Mouse (Mus musculus) left cerebral cortex, adult 8-10 months (tissue): ENCODE results near the gene Tmem186. TPM values are rescaled to one million over a fixed set of nuclear protein-coding genes. Genes with fewer than 3 reads are reported as not detected.

Source experiments
- DNase-seq, 2 experiments: peaks; one replicate each; pipeline ENCODE4 v3.0.0; 2022; ENCODE audit warnings: low spot score in 2 of 2
- total RNA-seq, 4 experiments: library from RNA; stranded (reverse); gene quantifications; 2 replicates each; pipeline ENCODE4 v1.2.4; 2022

The Tmem186 gene
- total RNA-seq, result 10 to 100 TPM; 12.5 to 14.2 (median 13.5) TPM

GRCm38 (mm10) chr16:8637217-8638051, at the start of gene Tmem186, which contains the start of gene Pmm2:
Gene Tmem186, minus strand, starts transcription at chr16:8637712.
Gene Pmm2, plus strand, starts transcription at chr16:8637674.
- peak; percentile 69 to 86 for DNase-seq

- no peak for DNase-seq
Measured at GRCm38 (mm10) chr16:8686871-8687535, 49.5 kb upstream of the Tmem186 start.

GRCm38 (mm10) chr16:8686121-8686870, 48.8 kb upstream of the Tmem186 start:
- DNase-seq, result peak in 1 of 2 experiments; percentile 53

DNA sequence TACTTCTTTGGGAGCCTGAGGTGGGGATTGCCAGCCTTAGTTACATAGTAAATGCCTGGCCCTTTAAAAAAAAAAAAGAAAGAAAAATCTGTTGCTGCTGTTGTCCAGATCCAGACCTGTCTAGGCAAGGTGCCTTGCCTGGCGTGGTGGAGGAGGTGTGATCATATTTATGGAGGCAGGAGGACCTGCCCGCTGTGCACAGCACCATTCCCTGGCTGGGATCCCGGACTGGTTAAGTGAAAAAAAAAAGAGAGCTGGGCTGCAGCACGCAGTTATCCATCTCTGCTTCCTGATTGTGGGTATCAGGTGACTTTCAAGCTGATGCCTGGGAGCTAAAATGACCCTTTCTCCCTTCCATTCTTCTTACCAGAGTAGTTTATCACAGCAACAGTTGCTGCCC, 47.6 kb upstream of the Tmem186 start:
- no peak for DNase-seq

DNA sequence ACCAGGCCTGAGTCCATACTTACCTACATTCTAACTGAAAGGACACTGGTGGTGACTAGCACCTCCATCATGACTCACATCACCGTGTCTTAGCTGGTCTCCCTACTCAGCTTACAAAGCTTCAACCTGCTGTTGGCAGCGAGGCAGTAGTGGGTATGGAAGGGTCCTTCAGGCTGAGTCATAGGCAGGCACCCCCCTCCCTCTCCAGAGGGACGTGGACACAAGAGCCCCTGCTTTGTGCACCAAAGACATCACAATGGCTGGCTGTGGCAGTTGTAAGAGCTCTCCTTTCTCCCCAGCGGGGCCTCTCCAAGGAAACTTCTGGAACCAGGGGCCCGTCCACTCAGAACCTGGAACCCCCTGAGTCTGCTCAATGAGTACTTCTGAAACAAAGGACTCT, 43.0 kb upstream of the Tmem186 start, which contains the start of gene Gm5767:
Gene Gm5767, plus strand, starts transcription at position 301 of the 400 bp plus-strand sequence.
- no peak for DNase-seq

- no peak for DNase-seq
Measured at GRCm38 (mm10) chr16:8679780-8680179, 42.3 kb upstream of the Tmem186 start.

DNA sequence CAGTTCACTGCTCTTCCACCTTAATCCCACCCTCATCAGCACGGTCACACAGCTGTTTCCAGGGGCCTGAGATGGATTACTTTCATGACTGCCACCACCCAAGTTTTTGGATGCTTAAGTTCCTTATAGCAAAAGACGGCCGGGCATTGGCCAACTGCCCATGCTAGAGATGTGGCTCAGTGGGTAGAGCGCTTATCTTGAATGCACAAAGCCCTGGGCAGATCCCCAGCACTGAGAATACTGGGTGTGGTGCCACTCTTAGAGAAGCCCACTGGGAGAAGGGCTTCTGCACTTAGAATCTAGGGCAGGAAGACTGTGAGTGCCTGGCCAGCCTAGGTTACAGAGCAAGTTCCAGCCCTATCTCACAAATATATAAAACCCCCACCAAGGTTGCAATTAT, 41.2 kb upstream of the Tmem186 start:
- DNase-seq, result no peak

DNA sequence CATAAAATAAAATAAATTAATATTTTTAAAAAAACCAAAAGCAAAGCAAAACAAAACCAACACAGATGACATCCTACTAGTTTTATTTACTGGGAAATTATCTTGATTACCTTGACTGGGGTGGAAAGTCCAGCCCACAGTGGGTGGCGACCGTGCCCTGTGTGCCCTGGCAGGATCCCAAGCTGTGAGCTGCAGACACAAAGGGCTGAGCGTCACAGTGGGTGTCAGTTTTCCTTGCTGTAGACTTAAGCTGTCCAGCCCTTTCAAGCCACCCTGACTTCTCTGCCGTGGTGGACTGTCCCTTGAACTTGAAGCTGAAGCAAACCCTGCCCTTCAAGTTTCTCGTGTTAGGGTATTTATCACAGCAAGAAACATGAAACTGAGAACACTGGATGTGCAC, 40.5 kb upstream of the Tmem186 start:
- DNase-seq, result no peak

DNA sequence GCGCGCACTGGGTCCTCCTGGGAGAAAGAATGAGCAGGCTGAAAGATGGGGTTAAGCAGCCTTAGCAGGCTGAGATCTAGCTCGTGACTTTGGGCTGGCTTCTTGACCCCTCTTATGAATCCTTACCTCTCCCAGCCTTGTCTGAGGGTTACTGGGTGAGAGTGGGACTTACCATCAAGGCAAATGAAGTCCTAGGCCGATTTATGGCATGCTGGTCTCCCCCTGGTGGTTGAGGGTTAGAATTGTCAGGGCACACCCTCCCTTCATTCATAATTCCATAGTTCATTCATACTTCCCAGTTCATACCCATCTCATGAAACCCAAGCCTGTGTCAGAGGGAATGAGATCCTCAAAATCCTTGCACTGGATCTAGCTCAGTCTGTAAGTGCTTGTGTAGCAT, 39.3 kb upstream of the Tmem186 start:
- DNase-seq, result no peak

DNA sequence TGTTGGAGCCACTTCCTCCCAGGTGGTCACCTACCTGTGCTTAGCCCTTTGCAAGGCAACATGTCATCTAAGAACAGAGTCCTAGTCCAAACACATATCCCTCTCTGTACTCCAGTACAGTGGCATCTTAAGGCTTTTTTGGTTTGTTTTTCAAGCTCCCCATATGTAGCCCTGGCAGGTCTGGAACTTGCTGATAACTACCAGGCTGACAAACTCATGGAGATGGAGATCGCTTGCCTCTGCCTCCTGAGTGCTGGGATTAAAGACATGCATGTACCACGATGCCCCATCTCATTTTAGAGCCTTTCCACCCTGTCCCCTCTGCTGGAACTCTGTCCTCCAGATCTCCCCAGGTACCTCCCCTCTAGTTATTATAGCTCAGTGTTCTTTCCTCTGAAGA, 38.7 kb upstream of the Tmem186 start:
- no peak for DNase-seq

DNA sequence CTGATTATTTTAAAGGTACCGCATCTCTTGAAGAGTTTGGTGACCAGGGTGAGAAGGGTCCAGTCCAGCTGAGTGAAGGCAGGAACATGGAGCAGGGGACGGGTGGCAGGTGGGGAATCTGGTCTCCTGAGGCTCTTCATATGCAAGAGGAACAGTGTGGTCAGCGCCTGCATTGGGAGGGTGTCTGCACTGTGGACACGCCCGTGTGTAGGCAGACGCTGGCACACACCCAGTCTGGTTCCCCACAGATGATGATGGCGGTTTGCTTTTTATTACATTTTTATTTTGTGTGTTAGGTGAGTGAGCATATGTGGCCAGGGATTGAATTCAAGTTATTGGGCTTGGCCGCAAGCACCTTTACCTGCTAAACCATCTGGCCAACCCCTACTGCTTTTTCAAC, 38.0 kb upstream of the Tmem186 start:
- no peak for DNase-seq

DNA sequence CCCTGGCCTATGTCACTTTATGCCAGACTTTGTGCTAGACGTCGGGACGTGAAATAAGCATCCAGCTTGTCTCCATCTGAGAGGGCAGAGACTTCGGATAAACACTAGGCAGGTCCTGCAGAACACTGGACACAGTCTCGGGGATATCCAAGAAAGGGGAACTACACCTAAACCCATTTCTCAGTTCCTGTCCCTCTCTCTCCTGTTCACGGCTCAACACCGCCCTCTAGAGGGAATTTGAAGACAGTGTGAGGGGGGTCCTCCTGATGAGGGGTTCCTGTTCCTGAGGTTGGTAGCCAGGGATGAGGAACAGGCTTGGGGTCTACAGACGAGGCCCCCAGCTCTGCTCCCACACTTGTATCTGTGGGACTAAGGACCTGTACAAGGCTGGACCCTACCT, 36.7 kb upstream of the Tmem186 start:
- DNase-seq, result no peak

DNA sequence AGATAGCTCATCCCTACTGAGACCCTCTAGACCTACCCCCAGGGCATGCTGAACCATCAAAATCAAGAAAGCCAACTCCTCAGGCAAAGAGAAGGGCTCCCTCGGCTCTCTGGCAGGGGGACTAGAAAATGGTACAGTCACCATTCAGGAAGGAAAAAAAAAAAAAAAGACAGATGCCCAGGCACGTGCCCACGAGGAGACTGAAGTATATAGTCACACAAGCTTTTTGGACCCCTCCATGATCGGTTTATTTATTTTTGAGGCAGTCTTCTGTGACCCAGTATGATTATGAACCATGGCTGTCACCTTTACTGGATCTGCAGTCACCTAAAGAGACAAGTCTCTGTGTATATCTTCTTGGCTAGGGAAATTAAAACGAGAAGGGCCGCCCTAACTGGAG, 35.8 kb upstream of the Tmem186 start:
- no peak for DNase-seq

DNA sequence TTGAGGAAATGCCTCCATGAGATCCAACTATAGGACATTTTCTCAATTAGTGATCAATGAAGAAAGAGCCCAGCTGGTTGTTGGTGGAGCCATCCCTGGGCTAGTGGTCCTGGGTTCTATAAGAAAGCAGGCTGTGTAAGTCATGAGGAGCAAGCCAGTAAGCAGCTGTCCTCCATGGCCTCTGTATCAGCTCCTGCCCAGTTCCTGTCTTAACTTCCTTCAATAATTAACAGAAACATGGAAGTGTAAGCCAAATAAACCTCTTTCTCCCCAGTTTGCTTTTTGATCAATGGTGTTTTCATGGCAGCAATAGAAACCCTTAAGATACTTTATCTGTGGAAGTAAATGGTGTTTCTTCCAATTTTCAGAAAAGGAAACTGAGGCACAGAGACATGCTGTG, 35.3 kb upstream of the Tmem186 start:
- DNase-seq, result no peak

GRCm38 (mm10) chr16:8672350-8672687, 34.8 kb upstream of the Tmem186 start:
- no peak for DNase-seq

- peak; percentile 64 to 75 for DNase-seq
Measured at GRCm38 (mm10) chr16:8671551-8672349, 34.2 kb upstream of the Tmem186 start, which contains the start of gene Carhsp1. Gene Carhsp1, minus strand, starts transcription at chr16:8672155.

GRCm38 (mm10) chr16:8670041-8671035, 32.8 kb upstream of the Tmem186 start:
- DNase-seq, result no peak

DNA sequence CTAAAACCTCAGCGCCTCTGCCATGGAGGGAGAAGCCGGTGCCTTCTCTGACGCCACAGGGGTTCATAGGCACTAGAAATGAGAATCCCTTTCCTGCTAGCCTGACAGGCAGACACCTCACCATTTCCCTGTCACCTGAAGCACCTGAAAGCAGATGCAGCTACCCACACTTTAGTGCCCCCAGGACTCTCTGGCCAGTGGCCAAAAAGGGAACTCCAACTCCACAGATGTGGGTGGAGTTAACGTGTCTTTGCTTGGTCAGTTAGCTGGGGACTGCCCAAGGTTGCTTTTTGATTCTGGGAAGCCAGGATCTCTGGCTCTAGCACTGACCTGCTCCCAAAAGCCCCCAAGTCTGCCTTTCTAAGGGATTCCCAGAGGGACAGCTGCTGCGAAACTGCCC, 31.9 kb upstream of the Tmem186 start:
- DNase-seq, result no peak

DNA sequence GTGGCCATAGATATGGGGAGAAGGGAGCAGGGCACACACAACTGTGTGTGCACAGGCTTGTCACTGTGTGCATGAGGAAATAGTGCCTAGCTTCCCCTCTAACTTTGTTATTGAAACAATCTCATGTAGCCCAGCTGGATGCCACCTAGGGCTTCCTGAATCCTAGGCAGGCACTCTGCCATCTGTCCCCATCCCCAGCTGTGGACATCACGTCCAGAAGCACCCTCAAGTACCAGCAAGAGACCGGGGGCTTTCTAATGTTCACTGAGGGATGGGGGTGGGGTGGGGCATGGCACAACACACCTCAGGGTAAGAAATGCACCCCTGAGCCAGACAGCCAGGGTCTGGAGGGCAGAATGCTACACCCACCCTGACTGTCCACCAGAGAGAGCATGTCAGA, 30.9 kb upstream of the Tmem186 start:
- no peak for DNase-seq

DNA sequence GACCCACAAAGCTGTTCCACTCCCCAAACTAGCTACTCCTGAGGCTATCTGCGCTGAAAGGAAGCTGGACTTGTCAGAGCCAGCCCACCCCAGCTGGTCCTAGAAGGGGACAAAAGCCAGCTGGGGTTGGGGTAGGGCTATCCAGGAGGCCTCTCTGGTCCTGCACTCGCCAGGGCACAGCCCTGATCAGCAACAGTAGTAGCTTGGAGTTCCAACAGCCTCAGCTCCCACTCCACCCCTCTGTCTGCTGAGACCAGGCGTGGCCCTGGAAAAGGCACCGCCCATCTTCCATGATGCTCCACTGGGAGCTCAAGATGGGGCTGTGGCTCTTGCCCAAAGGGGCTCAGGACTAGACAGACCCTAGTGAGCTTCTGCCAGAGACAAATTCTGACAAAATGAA, 30.3 kb upstream of the Tmem186 start:
- no peak for DNase-seq
